Mouse (Mus musculus) brown adipose tissue, adult 24 weeks (tissue): ENCODE measurements at regions not wholly inside any gene's neighbourhood (a gene's known extent, or its start where the extent isn't known, plus 50 kb on each side); places are given as distances from the start of the nearest gene placed in this dataset.

Source experiments
- H3K27ac ChIP-seq: fragments of 200-500 bp; replicated peaks from 2 replicates; pipeline ENCODE4 v1.5.1; 2012; ENCODE audit warnings: low read depth, mild to moderate bottlenecking, low read length
- H3K4me1 ChIP-seq: fragments of 200-500 bp; 2 replicates; pipeline ENCODE4 v1.6.1; 2012; ENCODE audit warnings: low read length, mixed read lengths; ENCODE audit not compliant: control insufficient read depth, insufficient read depth, insufficient read length
- H3K4me3 ChIP-seq: fragments of 200-500 bp; 2 replicates; pipeline ENCODE4 v1.5.1; 2012; ENCODE audit warnings: low read depth, mild to moderate bottlenecking, low read length, moderate library complexity; ENCODE audit not compliant: insufficient read depth

GRCm38 (mm10) chr2:78804931-78805330 lies 63.0 kb upstream of the Ube2e3 start:
- no peaks in the 10 kb centered on the region for H3K4me1 ChIP-seq
- no peak overlapping the region for H3K27ac ChIP-seq
- no peak overlapping the region for H3K4me3 ChIP-seq

- no peaks in the 10 kb centered on the region for H3K4me1 ChIP-seq
- H3K27ac ChIP-seq, result no peak overlapping the region
- no peak overlapping the region for H3K4me3 ChIP-seq
Measured at GRCm38 (mm10) chr2:78803543-78803942, 64.4 kb upstream of the Ube2e3 start.

- Histone ChIP-seq H3K27ac (no peak overlapping the region), H3K4me3 (no peak overlapping the region)
Measured at GRCm38 (mm10) chr2:78795446-78795845, 72.5 kb upstream of the Ube2e3 start.

GRCm38 (mm10) chr2:78794734-78795133 lies 73.2 kb upstream of the Ube2e3 start:
- Histone ChIP-seq H3K27ac (no peak overlapping the region), H3K4me1 (no peaks in the 10 kb centered on the region), H3K4me3 (no peak overlapping the region)

More at GRCm38 (mm10) chr2:78795446-78795845, 72.5 kb upstream of the Ube2e3 start:
- no peaks in the 10 kb centered on the region for H3K4me1 ChIP-seq

DNA sequence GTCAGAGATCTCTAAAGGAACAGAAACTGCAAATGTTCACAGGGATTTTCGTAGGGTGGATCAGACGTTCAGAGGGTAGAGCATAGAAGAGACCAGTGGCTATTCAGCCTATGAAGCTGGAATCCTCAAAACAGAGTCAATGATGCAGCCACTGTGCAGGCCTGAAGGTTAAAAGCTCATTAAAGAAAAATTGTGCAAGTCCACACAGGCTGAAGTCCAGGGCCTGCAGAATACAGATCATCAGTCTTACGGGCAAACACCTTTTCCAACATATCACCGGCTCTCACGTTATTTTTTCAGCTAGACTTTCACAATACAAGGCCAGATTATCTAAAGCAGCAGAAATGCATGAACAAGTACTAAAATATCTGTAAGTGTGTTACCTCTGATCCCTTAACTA lies 78.8 kb upstream of the Ube2e3 start:
- H3K4me3 ChIP-seq, result no peak overlapping the region
- no peaks in the 10 kb centered on the region for H3K4me1 ChIP-seq
- no peak overlapping the region for H3K27ac ChIP-seq

- no peaks in the 10 kb centered on the region for H3K4me1 ChIP-seq
- H3K27ac ChIP-seq, result no peak overlapping the region
- H3K4me3 ChIP-seq, result no peak overlapping the region
Measured at GRCm38 (mm10) chr2:78788222-78788621, 79.7 kb upstream of the Ube2e3 start.

DNA sequence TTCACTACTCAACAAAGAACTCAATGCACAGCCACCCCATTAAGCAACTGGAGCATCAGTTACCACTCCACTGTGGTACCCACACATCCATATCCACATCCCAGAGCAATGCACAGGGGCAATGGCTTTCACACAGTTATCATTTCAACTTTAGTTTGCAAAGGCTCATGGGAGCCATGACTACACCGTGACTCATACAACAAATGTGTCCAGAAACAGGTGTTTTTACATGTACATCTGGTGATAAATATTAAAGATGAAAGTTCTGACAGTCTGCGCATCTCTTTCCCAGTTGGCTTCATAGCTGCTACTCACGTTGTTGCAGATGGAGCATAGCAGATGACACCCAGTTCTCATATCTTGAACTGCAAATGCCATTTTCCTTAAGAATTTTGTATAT lies 88.0 kb upstream of the Ube2e3 start:
- H3K27ac ChIP-seq, result no peak overlapping the region
- no peaks in the 10 kb centered on the region for H3K4me1 ChIP-seq
- H3K4me3 ChIP-seq, result no peak overlapping the region

DNA sequence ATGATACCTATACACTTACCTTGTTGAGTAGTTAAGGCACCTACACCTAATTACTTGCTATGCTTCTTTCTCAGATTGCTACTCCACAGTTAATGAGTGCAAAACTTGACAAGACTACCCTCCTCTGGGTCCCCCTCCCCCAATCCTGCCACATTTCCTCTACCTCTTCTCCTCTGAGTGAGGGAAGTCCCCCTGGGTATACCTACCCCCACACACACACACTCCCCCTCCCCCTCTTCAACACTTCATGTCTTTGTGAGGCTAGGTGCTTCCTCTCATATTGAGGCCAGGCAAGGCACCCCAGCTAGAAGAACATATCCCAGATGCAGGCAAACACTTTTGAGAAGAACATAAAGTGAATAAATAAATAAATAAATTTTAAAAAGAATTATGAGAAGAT lies 90.3 kb upstream of the Ube2e3 start:
- Histone ChIP-seq H3K4me3 (no peak overlapping the region), H3K4me1 (no peaks in the 10 kb centered on the region), H3K27ac (no peak overlapping the region)

DNA sequence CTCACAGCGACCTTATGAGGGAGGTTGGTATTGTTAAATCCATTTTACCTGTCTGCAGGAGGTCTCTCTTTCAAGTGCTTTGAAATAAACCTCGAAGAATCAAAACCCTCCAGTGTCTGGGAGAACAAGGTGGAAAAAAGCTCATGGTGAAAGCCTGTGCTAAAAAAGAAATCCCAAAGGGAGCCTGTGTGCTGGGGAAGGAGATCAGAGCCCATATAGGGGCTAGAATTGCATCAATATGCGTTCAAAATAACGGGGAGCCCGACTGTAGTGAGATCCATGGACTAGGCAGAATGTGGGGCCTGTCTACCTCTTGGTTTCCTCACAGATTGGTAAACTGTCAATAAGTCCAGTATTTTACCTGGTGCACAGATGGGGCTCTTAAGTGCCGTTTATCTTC lies 113.6 kb upstream of the Ube2e3 start:
- H3K4me3 ChIP-seq, result no peak overlapping the region
- H3K27ac ChIP-seq, result no peak overlapping the region
- no peaks in the 10 kb centered on the region for H3K4me1 ChIP-seq

DNA sequence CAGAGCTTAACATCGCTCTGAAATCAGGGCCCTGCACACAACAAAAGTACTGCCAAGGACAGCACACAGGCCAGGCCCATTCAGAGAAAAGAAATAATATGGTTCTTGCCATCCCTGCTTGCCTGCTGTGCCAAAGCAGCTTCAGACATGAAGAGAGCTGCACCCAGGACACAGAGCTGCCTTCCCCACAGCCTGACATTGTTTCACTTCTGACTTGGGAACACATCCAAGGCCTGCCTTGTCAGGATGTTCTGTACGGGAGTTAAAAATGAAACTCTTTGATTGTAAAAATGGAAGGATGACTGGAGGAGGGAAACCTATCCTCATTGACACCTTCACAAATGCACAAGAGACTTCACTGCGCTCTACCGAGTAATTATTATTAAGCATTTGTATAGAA lies 114.0 kb upstream of the Ube2e3 start:
- Histone ChIP-seq H3K4me3 (no peak overlapping the region), H3K27ac (no peak overlapping the region), H3K4me1 (no peaks in the 10 kb centered on the region)

DNA sequence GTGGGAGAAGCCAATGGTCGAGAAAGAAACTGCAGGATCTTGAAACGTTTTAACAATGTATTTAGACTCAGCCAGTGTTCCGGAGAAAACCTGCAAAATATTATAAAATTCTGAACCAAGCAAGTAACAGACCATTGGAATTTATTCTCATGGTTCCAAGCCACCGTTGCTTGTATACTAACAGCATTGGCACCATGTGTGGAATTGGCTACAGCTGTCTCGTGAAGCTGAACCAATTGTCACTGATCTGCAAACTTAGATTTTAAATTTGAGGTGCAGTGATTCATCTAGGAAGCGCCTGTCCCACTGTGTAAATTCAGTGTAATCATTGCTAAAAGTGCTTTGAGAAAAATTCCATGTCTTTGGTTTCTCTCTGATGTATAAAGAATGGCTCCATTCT lies 137.8 kb upstream of the Ube2e3 start:
- Histone ChIP-seq H3K4me1 (no peaks in the 10 kb centered on the region), H3K27ac (no peak overlapping the region), H3K4me3 (no peak overlapping the region)

- H3K27ac ChIP-seq, result no peak overlapping the region
- H3K4me3 ChIP-seq, result no peak overlapping the region
- no peaks in the 10 kb centered on the region for H3K4me1 ChIP-seq
Measured at GRCm38 (mm10) chr2:78726060-78726459, 141.9 kb upstream of the Ube2e3 start.

- no peak overlapping the region for H3K4me3 ChIP-seq
- no peak overlapping the region for H3K27ac ChIP-seq
- no peaks in the 10 kb centered on the region for H3K4me1 ChIP-seq
Measured at GRCm38 (mm10) chr2:78724416-78724815, 143.5 kb upstream of the Ube2e3 start.

GRCm38 (mm10) chr2:78723423-78723822 lies 144.5 kb upstream of the Ube2e3 start:
- H3K4me3 ChIP-seq, result no peak overlapping the region
- H3K4me1 ChIP-seq, result no peaks in the 10 kb centered on the region
- H3K27ac ChIP-seq, result no peak overlapping the region

GRCm38 (mm10) chr2:78722739-78723138 lies 145.2 kb upstream of the Ube2e3 start:
- no peak overlapping the region for H3K27ac ChIP-seq
- no peak overlapping the region for H3K4me3 ChIP-seq
- H3K4me1 ChIP-seq, result no peaks in the 10 kb centered on the region

GRCm38 (mm10) chr2:78718550-78718949 lies 149.4 kb upstream of the Ube2e3 start:
- Histone ChIP-seq H3K4me3 (no peak overlapping the region), H3K27ac (no peak overlapping the region), H3K4me1 (no peaks in the 10 kb centered on the region)
